Mouse (Mus musculus): ENCODE measurements around the gene Gm17482. TPM values are rescaled to one million over a fixed set of nuclear protein-coding genes. Genes with fewer than 3 reads are reported as not detected.
A peak's percentile ranks its signal among the peaks of the same experiment; 100 is the strongest.

Gm17482 gene
- polyA plus RNA-seq, 1 experiment from 2014 or later = not detected

DNA sequence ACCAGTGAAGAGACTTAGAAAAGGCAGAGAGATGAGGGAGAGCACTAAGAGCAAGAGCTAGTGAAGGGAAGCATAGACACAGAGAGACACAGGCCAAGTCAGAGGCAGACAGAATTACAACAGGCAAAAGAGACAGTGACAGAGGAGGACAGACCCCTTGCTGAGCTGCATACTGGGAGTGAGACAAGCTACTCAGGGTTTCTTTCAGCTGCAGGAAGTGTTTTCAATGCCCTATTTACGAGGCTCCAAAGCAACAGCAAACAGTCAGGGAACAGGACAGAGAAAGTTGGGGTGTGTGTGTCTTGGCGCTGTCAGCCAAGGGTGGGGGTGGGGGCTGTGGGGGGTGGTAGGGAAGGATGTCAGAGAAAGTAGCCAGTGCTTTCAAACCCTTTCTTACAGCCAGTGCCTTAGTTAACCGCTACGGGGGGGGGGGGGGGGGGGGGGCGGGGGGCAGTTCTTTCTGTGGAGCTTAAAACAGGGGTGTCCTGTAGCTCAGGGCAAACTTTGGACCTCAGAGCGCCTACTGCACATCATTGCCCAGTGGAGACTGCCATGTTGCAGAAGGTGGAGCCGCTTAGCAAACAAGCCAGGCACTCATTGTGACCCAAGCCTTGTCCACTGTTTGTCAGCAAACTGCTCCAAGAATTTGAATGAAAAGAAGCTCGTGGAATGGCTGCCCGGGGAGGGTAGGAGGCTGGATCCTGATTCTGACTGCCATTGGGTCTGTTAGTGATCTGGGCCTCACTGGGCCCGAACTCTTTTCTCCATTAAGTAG is 25.1 kb downstream of the Gm17482 start, which contains the start of gene Timp4:
TSS of gene Timp4 (minus strand) at position 107 of the 775 bp plus-strand sequence.
- H3K4me2 ChIP-seq = peak within 1 kb of the TSS; percentile 44

DNA sequence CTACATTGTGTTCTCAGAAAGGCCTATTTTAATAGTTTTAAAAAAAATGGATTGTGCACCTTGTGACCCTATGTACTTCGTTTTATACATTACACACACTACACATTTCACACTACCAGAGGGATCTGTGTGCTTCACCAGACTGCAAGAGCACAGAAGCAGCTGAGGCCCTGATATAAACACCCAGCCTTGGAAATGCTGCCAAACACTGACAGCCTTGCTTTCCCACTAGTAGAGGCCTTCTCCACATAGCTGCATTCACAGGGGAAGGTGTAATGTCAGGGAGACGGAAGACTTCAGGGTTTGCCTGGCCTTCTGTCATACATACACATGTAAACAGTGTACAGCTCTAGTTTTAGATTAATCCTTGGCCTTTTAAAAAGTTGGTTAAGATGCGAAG is 28.0 kb downstream of the Gm17482 start:
- ATAC-seq = no peak
- no peak overlapping the region for H3K4me2 ChIP-seq

More for the DNA sequence above, 25.1 kb downstream of the Gm17482 start, which contains the start of gene Timp4:
- no peaks in the 10 kb centered on the region for H3K27me3 ChIP-seq
- no peaks in the 10 kb centered on the region for H3K9me3 ChIP-seq (replicated peaks)
- no peaks in the 10 kb centered on the region for H3K36me3 ChIP-seq (ENCODE audit: poor library complexity, severe bottlenecking)
- H3K27ac ChIP-seq = no peak within 1 kb of the TSS
- no peak within 1 kb of the TSS for H3K4me3 ChIP-seq
- ATAC-seq = no peak
- 17% methylated on average over 7 of the region's 10 CpGs for WGBS
- peak within 1 kb of the TSS; percentile 50 for H3K9ac ChIP-seq
- peaks cover 14% of the 10 kb centered on the region for H3K4me1 ChIP-seq

DNA sequence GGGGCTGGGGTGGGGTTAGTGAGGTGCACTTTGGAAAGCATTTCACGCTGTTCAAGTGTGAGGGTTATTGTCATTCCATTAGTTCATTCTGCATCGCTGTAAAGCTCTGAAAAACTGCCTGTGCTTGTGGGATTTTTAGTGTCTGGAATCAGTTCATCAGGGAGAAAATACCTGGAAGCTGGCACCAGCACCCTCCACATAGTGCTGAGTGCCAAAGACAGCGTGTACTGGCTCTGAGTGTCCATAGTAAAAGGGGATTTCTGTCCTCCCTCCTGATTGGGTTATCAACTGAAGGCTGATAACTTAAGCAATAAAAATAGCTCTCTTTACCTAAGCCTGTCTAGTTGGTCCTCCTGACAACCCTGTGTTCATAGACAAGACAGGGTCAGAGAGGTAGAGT is 33.4 kb downstream of the Gm17482 start:
- Histone ChIP-seq H3K27ac (no peak overlapping the region), H3K4me2 (no peak overlapping the region), H3K36me3 (ENCODE audit: poor library complexity, severe bottlenecking) (peaks cover 7% of the 10 kb centered on the region; the same call in 1 of the 2 replicates), H3K4me3 (no peak overlapping the region), H3K27me3 (no peaks in the 10 kb centered on the region), H3K4me1 (no peaks in the 10 kb centered on the region), H3K9ac (no peak overlapping the region), H3K9me3 (replicated peaks) (no peaks in the 10 kb centered on the region)
- no peak for ATAC-seq
- 95% methylated on average over 3 of the region's 3 CpGs for WGBS

More for the DNA sequence above, 28.0 kb downstream of the Gm17482 start:
- 87% methylated on average over 3 of the region's 3 CpGs for WGBS
- Histone ChIP-seq H3K36me3 (ENCODE audit: poor library complexity, severe bottlenecking) (no peaks in the 10 kb centered on the region), H3K9me3 (replicated peaks) (no peaks in the 10 kb centered on the region), H3K27me3 (no peaks in the 10 kb centered on the region), H3K4me3 (no peak overlapping the region), H3K9ac (no peak overlapping the region), H3K4me1 (peaks cover 14% of the 10 kb centered on the region), H3K27ac (no peak overlapping the region)

DNA sequence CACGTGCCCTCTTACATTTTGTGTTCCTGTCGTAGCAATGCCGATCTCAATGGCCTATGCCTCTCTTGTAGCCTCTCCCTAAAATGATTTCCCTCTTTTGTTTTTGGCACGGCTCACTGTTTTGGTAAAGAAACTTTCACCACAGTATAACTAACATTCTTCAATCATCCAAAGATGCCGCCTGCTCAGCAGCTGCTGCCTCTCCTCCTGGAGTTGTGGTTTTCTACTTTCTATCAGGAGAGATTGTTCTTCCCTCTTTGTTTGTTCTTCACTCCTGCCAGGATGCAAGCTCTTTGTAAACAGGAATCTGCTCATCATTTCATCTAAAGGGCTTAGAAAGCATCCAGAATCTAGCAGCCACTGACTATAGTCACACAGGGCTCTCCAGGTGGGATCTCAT is 39.6 kb downstream of the Gm17482 start:
- ATAC-seq = no peak
- Histone ChIP-seq H3K4me1 (peaks cover 4% of the 10 kb centered on the region), H3K9me3 (replicated peaks) (no peaks in the 10 kb centered on the region), H3K36me3 (ENCODE audit: poor library complexity, severe bottlenecking) (peaks cover 7% of the 10 kb centered on the region; the same call in 1 of the 2 replicates), H3K4me3 (no peak overlapping the region), H3K9ac (no peak overlapping the region), H3K27me3 (no peaks in the 10 kb centered on the region), H3K4me2 (no peak overlapping the region), H3K27ac (no peak overlapping the region)
- 86% methylated on average over 5 of the region's 5 CpGs for WGBS

DNA sequence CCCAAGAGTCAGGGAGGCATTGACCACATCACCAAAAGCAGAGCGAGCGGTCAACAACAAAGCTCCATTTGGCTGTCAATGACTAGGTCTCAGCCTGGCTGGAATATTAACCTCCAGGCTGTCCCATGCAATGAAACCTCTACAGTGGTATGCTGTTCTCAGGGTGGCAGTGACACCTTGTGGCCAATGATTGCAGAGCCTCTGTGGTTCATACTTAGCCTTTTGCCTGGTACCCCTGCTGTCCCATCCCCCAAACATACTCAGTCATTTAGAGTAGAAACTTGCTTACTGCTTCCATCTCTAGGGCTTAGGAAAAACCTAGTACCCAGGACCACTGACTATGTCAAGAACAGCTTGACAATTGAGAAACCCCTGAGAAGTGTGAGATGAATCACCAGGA is 40.8 kb downstream of the Gm17482 start:
- H3K27me3 ChIP-seq = no peaks in the 10 kb centered on the region
- H3K4me2 ChIP-seq = no peak overlapping the region
- peak; percentile 88 for ATAC-seq
- H3K4me3 ChIP-seq = no peak overlapping the region
- H3K9me3 ChIP-seq (replicated peaks) = no peaks in the 10 kb centered on the region
- no peak overlapping the region for H3K27ac ChIP-seq
- no peak overlapping the region for H3K9ac ChIP-seq
- WGBS = 58% methylated on average over 2 of the region's 2 CpGs
- 0 out of 2 replicates have a peak, but pooled peaks cover 7% of the 10 kb centered on the region for H3K36me3 ChIP-seq (ENCODE audit: poor library complexity, severe bottlenecking)
- H3K4me1 ChIP-seq = peaks cover 7% of the 10 kb centered on the region

DNA sequence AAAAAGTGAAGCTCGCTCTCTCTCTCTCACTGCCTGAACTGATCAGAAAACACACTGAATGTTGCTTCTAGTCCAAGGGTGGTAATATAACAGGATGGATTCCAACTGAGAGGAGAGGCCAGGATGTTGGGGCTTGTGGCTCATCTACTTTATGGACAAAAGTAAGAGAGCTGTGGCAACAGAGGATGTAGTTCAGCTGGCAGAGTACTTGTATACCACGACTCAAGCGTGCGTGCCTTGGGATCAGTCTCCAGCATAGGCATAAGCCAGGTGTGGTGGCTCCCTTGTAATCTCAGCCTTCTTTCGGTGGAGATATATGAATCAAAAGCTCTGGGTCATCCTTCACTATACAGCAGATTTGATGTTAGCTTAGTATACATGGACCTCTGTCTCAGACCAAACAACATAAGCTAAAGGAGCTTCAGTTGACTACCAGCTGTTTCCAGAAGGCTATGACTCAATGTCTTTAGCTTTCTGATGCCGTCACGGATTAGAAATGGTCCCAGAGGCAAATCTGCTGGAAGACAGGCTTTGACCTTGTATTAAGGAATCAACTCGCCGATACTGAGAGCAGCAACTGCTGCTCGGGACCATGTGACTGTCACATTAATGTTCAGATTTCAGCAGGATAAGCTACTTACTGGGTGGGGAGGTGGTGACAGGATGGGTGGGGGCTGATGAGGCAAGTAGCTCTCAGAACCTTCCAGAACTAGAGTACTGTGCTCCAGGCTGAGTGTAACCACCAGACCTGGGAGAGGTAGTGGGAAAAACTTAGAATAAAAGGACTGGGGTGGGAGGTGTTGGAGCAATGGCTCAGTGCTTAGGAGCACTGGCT is 41.6 kb downstream of the Gm17482 start:
- ATAC-seq = no peak
- WGBS = 89% methylated on average over 10 of the region's 10 CpGs
- Histone ChIP-seq H3K9ac (no peak overlapping the region), H3K27ac (no peak overlapping the region), H3K36me3 (ENCODE audit: poor library complexity, severe bottlenecking) (0 out of 2 replicates have a peak, but pooled peaks cover 5% of the 10 kb centered on the region), H3K4me1 (peaks cover 7% of the 10 kb centered on the region), H3K9me3 (replicated peaks) (no peaks in the 10 kb centered on the region), H3K27me3 (no peaks in the 10 kb centered on the region), H3K4me3 (no peak overlapping the region), H3K4me2 (no peak overlapping the region)

DNA sequence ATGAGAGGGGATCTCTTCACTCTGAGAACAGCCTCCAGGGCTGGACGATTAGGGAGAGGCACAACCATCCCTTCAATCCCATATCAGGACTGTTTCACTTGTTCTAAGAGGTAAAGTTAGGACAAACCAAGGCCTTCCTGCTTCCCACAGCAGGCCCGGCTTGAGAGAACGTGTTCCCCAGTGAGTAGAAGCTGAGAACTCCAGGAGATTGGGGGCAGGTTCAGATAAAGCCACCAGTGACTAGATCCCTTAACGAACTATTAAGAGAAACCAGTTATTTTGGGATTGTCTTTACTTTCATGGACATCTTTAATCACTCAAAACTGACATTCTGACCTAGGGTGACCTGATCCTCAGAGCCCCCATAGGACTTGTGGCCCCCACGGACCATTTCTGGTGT is 42.4 kb downstream of the Gm17482 start:
- H3K27ac ChIP-seq = no peak overlapping the region
- ATAC-seq = no peak
- H3K4me3 ChIP-seq = no peak overlapping the region
- H3K9ac ChIP-seq = no peak overlapping the region
- WGBS = 69% methylated on average over 5 of the region's 5 CpGs
- no peaks in the 10 kb centered on the region for H3K36me3 ChIP-seq (ENCODE audit: poor library complexity, severe bottlenecking)
- no peaks in the 10 kb centered on the region for H3K9me3 ChIP-seq (replicated peaks)
- H3K4me1 ChIP-seq = peaks cover 7% of the 10 kb centered on the region
- H3K4me2 ChIP-seq = no peak overlapping the region
- no peaks in the 10 kb centered on the region for H3K27me3 ChIP-seq

DNA sequence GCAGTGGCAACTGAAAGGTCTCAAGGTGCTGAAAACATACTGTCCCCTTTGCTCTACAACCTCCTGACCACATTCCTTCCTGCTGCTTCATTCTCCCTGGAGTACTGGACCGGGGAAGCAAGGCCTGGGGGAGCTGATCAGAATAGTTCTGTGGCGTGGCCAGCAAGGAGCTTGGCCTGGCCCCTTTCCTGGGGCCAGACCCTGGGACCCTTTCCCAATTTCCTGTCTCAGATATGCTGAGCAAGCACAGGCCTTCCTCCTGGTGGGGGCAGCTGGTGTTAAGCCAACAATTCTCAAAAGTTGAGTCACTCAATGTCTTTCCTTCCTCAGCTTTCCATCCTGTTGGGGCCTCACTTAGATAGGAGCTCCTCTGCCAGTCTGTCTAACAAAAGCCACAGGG is 42.9 kb downstream of the Gm17482 start:
- no peak overlapping the region for H3K4me3 ChIP-seq
- no peaks in the 10 kb centered on the region for H3K27me3 ChIP-seq
- WGBS = 50% methylated on average over 2 of the region's 2 CpGs
- no peak overlapping the region for H3K27ac ChIP-seq
- ATAC-seq = no peak
- no peak overlapping the region for H3K9ac ChIP-seq
- H3K9me3 ChIP-seq (replicated peaks) = no peaks in the 10 kb centered on the region
- no peak overlapping the region for H3K4me2 ChIP-seq
- H3K4me1 ChIP-seq = peaks cover 7% of the 10 kb centered on the region
- H3K36me3 ChIP-seq (ENCODE audit: poor library complexity, severe bottlenecking) = no peaks in the 10 kb centered on the region

DNA sequence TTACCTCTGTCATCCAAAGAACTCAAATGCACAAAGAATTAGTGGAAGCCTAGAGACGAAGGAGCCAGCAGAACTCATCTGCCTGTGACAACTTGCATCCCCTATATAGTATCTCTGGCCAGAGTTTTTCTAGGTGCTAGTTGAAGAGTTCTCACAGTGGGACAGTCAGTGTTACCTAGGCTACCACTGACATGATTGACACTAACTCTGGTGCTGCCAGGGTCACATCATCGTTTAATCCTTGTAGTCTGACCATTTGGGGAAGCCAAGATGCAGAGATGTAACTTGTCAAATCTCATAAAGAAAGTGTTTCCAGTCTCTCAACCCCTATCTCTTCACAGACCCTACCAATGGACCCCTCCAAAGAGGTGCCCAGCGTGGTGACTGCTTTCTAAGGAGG is 44.2 kb downstream of the Gm17482 start:
- Histone ChIP-seq H3K4me1 (peaks cover 7% of the 10 kb centered on the region), H3K9ac (no peak overlapping the region), H3K9me3 (replicated peaks) (no peaks in the 10 kb centered on the region), H3K4me2 (no peak overlapping the region), H3K36me3 (ENCODE audit: poor library complexity, severe bottlenecking) (no peaks in the 10 kb centered on the region), H3K4me3 (no peak overlapping the region), H3K27ac (no peak overlapping the region), H3K27me3 (no peaks in the 10 kb centered on the region)
- no peak for ATAC-seq
- 70% methylated on average over 3 of the region's 3 CpGs for WGBS

DNA sequence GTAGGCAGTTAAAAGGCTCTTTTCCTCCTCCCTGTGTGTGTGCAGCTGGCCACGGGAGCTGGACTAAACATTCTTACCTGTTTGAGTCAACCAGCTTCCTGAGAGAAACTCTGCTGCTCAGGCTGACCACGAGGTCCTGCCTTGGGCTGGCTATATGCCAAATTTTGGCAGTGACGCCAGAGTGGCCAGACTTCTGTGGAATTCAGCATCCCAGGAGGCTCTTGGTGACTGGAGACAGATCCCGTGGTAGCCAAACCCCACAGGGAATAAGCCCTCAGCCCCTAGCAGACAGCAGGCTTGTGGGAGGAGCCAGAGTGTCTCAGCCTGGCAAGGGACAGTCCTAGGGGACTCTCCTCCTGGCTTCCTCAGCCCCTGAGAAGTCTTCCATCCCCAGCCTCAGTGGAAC is 44.7 kb downstream of the Gm17482 start:
- H3K36me3 ChIP-seq (ENCODE audit: poor library complexity, severe bottlenecking) = no peaks in the 10 kb centered on the region
- H3K9ac ChIP-seq = no peak overlapping the region
- no peaks in the 10 kb centered on the region for H3K27me3 ChIP-seq
- no peak overlapping the region for H3K4me3 ChIP-seq
- 16% methylated on average over 4 of the region's 4 CpGs for WGBS
- ATAC-seq = no peak
- H3K4me2 ChIP-seq = no peak overlapping the region
- no peak overlapping the region for H3K27ac ChIP-seq
- peaks cover 7% of the 10 kb centered on the region for H3K4me1 ChIP-seq
- H3K9me3 ChIP-seq (replicated peaks) = no peaks in the 10 kb centered on the region

DNA sequence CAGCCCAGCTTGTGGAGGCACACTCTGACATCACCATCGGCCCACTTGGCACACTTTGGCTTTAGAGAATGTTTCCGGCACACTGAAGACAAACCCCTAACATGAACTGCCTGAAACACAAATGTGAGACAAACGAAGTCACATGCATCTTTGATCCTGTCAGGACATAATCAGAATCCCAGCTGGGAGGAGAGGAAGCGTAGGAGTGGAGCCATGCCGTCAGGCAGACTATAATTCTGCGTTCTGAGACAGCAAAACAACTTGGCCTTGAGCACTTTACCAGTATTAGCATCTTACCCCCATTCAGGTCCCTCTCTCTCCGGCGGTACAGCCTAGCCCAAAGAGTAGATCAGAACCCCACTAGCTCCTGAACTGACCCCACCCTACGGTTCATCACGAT is 46.2 kb downstream of the Gm17482 start:
- no peaks in the 10 kb centered on the region for H3K36me3 ChIP-seq (ENCODE audit: poor library complexity, severe bottlenecking)
- ATAC-seq = no peak
- 86% methylated on average over 10 of the region's 10 CpGs for WGBS
- H3K4me1 ChIP-seq = peaks cover 7% of the 10 kb centered on the region
- no peak overlapping the region for H3K4me2 ChIP-seq
- no peaks in the 10 kb centered on the region for H3K27me3 ChIP-seq
- no peaks in the 10 kb centered on the region for H3K9me3 ChIP-seq (replicated peaks)
- no peak overlapping the region for H3K9ac ChIP-seq
- no peak overlapping the region for H3K27ac ChIP-seq
- no peak overlapping the region for H3K4me3 ChIP-seq

DNA sequence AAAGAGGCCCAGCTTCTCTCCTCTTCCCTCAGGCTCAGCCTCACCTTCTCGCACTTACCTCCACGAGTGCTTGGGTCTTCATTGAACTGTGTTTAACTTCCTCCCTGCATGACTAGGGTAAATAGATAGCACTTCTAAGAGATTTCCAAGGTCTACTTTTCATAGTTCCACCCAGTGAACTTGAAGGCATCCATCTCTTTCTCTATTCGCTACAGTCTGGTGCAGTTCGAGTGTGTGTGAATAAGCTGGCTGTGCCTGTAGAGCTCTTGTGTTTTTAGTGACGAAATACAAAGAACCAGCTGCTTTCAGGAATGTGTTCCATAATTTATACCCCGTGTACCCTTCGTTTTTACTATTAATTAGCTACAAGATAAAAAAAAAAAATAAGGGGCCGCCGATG is 47.6 kb downstream of the Gm17482 start:
- 57% methylated on average over 9 of the region's 9 CpGs for WGBS
- Histone ChIP-seq H3K27ac (no peak overlapping the region), H3K9me3 (replicated peaks) (no peaks in the 10 kb centered on the region), H3K27me3 (no peaks in the 10 kb centered on the region), H3K9ac (no peak overlapping the region), H3K4me2 (no peak overlapping the region), H3K4me3 (no peak overlapping the region), H3K4me1 (peaks cover 7% of the 10 kb centered on the region), H3K36me3 (ENCODE audit: poor library complexity, severe bottlenecking) (no peaks in the 10 kb centered on the region)
- no peak for ATAC-seq

Data from forebrain, embryonic 13.5 days (tissue).